Mouse (Mus musculus): ENCODE measurements around the gene Add1.

The Add1 gene

DNA sequence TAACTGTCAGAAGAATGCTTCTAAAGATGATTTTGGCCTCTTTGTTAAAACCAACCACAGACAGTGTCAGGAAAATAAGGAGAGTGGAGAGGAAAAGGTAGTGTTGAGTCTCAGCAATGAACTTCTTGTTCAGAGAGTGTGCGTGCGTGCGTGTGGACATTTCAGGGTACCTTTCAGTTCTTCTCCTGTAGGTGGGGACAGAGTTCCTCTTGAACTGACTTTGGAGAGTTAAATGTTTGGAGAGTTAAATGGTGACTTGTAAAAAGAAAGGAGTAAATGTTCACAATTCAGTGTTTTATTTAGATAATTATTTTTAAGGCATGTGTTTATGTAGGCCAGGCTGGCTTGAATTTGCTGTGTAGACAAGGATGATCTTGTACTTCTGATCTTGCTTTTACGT lies 96.8 kb downstream of the Add1 start:
- peak; percentile 45 for DNase-seq (ENCODE audit: low read depth, low spot score)
